Mouse (Mus musculus) hindbrain, embryonic 12.5 days (tissue): Measurements from ENCODE around the gene E2f2. TPM values are rescaled to one million over a fixed set of nuclear protein-coding genes. Genes with fewer than 3 reads are reported as not detected.
A peak's percentile ranks its signal among the peaks of the same experiment; 100 is the strongest.

Experiments
- ATAC-seq: fragments of 200-750 bp; cut with Nextera tagmentation; 2 replicates; pipeline ENCODE4 v1.8.0; 2017; ENCODE audit warnings: moderate TSS enrichment; ENCODE audit not compliant: low FRiP score
- H3K27ac ChIP-seq: fragments of 300-500 bp; sonication (generic); 2 replicates; pipeline ENCODE4 v1.5.1; 2016; ENCODE audit warnings: mild to moderate bottlenecking
- H3K27me3 ChIP-seq: fragments of 300-500 bp; sonication (generic); 2 replicates; pipeline ENCODE4 v1.6.1; 2016; ENCODE audit warnings: mild to moderate bottlenecking
- H3K36me3 ChIP-seq: fragments of 300-500 bp; sonication (generic); 2 replicates; pipeline ENCODE4 v1.6.1; 2016; ENCODE audit warnings: mild to moderate bottlenecking
- H3K4me1 ChIP-seq: fragments of 300-500 bp; sonication (generic); 2 replicates; pipeline ENCODE4 v1.6.1; 2016
- H3K4me2 ChIP-seq: fragments of 300-500 bp; sonication (generic); replicated peaks from 2 replicates; pipeline ENCODE4 v1.6.1; 2016; ENCODE audit warnings: mild to moderate bottlenecking
- H3K4me3 ChIP-seq: fragments of 300-500 bp; sonication (generic); 2 replicates; pipeline ENCODE4 v1.5.1; 2016; ENCODE audit warnings: mild to moderate bottlenecking
- H3K9ac ChIP-seq: fragments of 300-500 bp; sonication (generic); 2 replicates; pipeline ENCODE4 v1.6.1; 2016; ENCODE audit warnings: mild to moderate bottlenecking, moderate library complexity
- H3K9me3 ChIP-seq: fragments of 300-500 bp; sonication (generic); replicated peaks from 2 replicates; pipeline ENCODE4 v1.6.1; 2016; ENCODE audit warnings: mild to moderate bottlenecking
- WGBS: fragments of 180-500 bp; shearing (Covaris S2); methylation state at CpG from one replicate; pipeline ENCODE4 v1.1.7; 2016; 5-methylcytosine and 5-hydroxymethylcytosine counted together
- polyA plus RNA-seq: library from polyadenylated mRNA; unstranded; fragments of >200 nt; fragmentation: Nextera tagmentation; extraction: Ambion mirVana; gene quantifications from 2 replicates; pipeline ENCODE4 v1.2.1, GENCODE M21; 2016

Gene E2f2
- polyA plus RNA-seq, 1 experiment from 2014 or later, result 7.0 TPM

- Histone ChIP-seq H3K27me3 (no peaks in the 10 kb centered on the region), H3K36me3 (no peaks in the 10 kb centered on the region), H3K9me3 (no peaks in the 10 kb centered on the region), H3K4me3 (no peak overlapping the region), H3K27ac (no peak overlapping the region), H3K4me2 (no peak overlapping the region), H3K9ac (no peak overlapping the region), H3K4me1 (peaks cover 4% of the 10 kb centered on the region)
- ATAC-seq, result no peak
- 78% methylated on average over 3 of the region's 3 CpGs for WGBS
Measured at GRCm38 (mm10) chr4:136167701-136168100, 4.5 kb upstream of the E2f2 start.

- no peak overlapping the region for H3K4me3 ChIP-seq
- H3K4me2 ChIP-seq, result no peak overlapping the region
- H3K36me3 ChIP-seq, result no peaks in the 10 kb centered on the region
- no peaks in the 10 kb centered on the region; the same call in 1 of the 2 replicates for H3K27me3 ChIP-seq
- WGBS, result 83% methylated on average over 4 of the region's 4 CpGs
- no peaks in the 10 kb centered on the region for H3K9me3 ChIP-seq
- peaks cover 27% of the 10 kb centered on the region for H3K4me1 ChIP-seq
- no peak overlapping the region for H3K9ac ChIP-seq
- no peak for ATAC-seq
- no peak overlapping the region for H3K27ac ChIP-seq
Measured at GRCm38 (mm10) chr4:136170401-136170800, 1.8 kb upstream of the E2f2 start.

DNA sequence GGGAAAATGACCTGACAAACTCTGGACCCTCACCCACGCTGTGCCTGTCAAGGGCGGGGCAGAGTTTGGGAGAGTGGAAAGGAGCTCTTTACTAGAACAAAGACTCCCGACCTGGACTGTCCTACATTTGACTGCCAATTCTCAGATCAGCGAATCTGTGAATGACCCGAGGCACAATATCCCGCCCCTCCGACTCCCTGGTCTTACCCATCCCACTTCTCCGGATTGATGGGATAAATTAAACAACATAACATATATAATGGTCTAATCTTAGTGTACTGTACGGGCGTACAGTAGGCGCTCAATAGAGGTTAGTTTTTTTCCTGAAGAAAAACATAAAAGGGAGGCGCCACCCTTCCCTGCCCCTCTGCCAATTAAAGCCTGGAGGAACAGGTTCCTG lies 739 bp upstream of the E2f2 start:
- Histone ChIP-seq H3K27me3 (no peaks in the 10 kb centered on the region; the same call in 1 of the 2 replicates), H3K27ac (no peak overlapping the region), H3K9ac (peak overlapping the region; percentile 63; the same call in 1 of the 2 replicates), H3K4me2 (peak overlapping the region; percentile 100), H3K36me3 (no peaks in the 10 kb centered on the region), H3K9me3 (no peaks in the 10 kb centered on the region), H3K4me1 (peaks cover 33% of the 10 kb centered on the region), H3K4me3 (peak overlapping the region; percentile 68)
- ATAC-seq, result no peak; the same call in 1 of the 2 replicates
- WGBS, result 20% methylated on average over 12 of the region's 12 CpGs

DNA sequence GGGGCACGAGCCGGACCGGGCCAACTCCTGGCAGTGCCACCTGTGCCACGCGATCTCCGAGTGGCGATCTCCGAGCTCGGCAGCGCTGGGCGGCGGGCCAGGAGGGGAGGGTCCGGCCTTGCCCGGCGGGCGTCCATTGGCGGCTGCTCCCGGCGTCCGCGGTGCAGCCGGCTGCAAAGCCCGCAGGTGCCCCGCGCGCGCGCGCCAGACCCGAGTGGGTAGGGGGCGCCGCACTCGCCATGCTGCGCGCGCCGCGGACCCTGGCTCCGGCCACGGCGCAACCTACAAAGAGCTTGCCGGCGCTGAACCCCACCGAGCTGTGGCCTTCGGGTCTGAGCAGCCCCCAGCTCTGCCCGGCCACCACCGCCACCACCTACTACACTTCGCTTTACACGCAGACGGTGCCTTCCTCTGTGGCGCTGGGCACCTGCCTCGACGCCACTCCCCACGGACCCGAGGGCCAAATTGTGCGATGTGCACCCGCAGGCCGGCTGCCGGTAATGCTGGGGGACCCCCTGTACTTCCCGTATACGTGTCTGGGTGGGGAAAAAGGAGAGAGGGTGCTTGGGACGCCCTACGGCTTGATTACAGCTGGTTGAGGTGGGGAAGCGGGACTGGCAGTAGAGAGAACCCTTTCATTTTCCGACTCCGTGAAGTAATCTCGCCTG lies 482 bp downstream of the E2f2 start:
- peak overlapping the region; percentile 7; the same call in 1 of the 2 replicates for H3K27ac ChIP-seq
- H3K4me1 ChIP-seq, result peaks cover 45% of the 10 kb centered on the region
- under 1% methylated on average over 56 of the region's 67 CpGs for WGBS
- no peaks in the 10 kb centered on the region for H3K36me3 ChIP-seq
- no peaks in the 10 kb centered on the region; the same call in 1 of the 2 replicates for H3K27me3 ChIP-seq
- peak overlapping the region; percentile 74 for H3K9ac ChIP-seq
- ATAC-seq, result no peak
- peak overlapping the region; percentile 100 for H3K4me2 ChIP-seq
- no peaks in the 10 kb centered on the region for H3K9me3 ChIP-seq
- H3K4me3 ChIP-seq, result peak overlapping the region; percentile 68

DNA sequence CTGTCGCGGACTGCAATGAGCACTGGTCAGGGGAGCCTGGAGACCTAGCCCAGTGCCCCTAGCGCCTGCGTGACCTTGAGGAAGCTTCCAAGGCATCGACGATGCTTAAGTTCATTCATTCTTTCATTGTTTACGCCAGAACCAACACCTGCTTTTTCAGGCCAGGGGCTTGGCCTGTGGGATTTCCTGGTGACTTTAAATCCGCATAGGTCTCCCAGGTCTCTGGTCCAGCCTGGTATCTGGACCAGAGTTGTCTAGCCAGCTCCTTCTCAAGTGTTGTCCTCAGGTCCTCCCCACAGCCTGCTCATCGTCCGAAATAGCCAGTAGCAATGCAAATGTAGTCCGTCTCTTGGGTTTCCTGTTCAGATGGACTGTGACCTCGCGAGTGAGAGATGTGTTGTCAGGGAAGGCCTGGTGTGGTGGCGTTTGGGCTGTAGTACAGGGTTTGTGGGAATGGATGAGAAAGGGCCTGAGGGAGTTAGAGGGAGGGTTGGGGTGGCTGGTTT lies 1.1 kb downstream of the E2f2 start:
- ATAC-seq, result no peak
- H3K36me3 ChIP-seq, result no peaks in the 10 kb centered on the region
- peak overlapping the region; percentile 68 for H3K4me3 ChIP-seq
- no peaks in the 10 kb centered on the region; the same call in 1 of the 2 replicates for H3K27me3 ChIP-seq
- no peaks in the 10 kb centered on the region for H3K9me3 ChIP-seq
- peak overlapping the region; percentile 7; the same call in 1 of the 2 replicates for H3K27ac ChIP-seq
- 4% methylated on average over 14 of the region's 14 CpGs for WGBS
- H3K4me1 ChIP-seq, result peaks cover 50% of the 10 kb centered on the region
- peak overlapping the region; percentile 74 for H3K9ac ChIP-seq
- H3K4me2 ChIP-seq, result peak overlapping the region; percentile 100

DNA sequence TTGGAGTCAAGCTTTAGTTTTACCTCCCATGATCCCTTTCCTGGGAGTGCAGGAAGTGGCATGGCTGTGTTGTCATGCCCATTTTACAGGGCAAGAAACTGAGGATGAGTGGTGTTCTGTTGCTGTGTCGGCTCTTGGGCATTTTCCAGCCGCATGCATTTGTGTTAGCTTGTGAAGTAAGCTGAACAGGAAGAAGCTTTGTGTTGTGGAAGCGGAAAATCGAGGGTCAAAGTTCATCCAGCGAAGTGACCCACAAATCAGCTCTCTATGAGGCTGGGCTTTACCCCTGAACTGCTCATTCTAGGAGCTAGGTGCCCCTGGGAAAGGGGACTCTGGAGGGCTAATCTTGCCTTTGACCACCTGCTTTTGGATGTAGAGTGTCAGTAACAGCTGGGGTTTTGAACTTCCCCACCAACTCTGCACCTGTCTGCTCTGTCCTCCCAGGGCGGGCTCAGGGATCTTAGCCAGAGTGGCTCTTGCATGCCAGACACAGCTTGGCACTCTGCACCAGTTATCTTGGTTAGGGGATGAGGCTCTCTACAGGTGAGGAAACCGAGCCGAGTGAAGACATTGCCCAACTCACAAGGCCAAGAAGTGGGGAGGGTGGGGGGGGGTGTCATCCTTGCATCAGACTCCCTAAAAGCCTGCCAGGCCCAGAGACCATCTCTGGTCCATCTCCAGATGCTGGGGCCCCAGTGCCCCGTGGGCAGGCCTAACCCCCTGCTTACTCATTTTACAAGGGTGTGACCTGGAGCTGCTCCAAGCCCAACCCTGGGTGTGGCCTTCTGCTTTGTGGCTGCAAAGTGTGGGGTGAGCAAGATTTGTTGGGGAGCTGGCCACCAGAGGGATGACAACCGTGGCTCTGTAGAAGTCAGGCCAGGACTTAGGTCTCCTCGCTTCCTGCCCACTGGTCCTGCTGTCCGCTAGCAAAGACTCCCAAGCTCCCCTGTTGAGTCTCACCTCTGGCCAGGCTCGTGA lies 2.3 kb downstream of the E2f2 start:
- H3K27ac ChIP-seq, result no peak overlapping the region
- peak overlapping the region; percentile 100 for H3K4me2 ChIP-seq
- H3K9me3 ChIP-seq, result no peaks in the 10 kb centered on the region
- H3K9ac ChIP-seq, result no peak overlapping the region
- WGBS, result 68% methylated on average over 13 of the region's 13 CpGs
- no peak for ATAC-seq
- H3K4me1 ChIP-seq, result peaks cover 50% of the 10 kb centered on the region
- H3K27me3 ChIP-seq, result no peaks in the 10 kb centered on the region; the same call in 1 of the 2 replicates
- no peaks in the 10 kb centered on the region for H3K36me3 ChIP-seq
- 0 out of 2 replicates have a peak overlapping the region, but pooled peaks have one; percentile 68 for H3K4me3 ChIP-seq

GRCm38 (mm10) chr4:136176022-136176552 lies 3.9 kb downstream of the E2f2 start:
- no peak overlapping the region for H3K4me3 ChIP-seq
- H3K9ac ChIP-seq, result peak overlapping the region; percentile 42; the same call in 1 of the 2 replicates
- whole genome bisulfite sequencing, result 68% methylated on average over 10 of the region's 10 CpGs

DNA sequence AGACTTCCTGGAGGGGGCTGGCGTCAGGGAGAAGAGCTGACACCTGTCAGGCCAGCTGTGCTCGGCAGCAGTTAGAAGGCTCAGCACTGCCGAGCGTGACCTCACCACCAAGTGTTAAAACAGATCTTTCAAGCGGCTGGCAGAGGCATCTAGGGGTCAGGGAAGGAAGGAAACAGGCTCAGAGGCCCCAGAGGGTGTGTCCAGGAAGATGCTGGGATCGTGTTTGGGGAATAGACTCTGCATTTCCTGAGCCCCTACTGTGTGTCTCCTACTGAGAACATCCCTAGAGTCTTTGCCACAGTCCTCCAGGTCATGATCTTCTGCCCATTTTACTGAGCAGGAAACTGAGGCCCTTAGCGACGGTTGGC lies 5.0 kb downstream of the E2f2 start:
- peaks cover 63% of the 10 kb centered on the region for H3K4me1 ChIP-seq
- 0 out of 2 replicates have a peak overlapping the region, but pooled peaks have one; percentile 42 for H3K9ac ChIP-seq
- no peaks in the 10 kb centered on the region for H3K36me3 ChIP-seq
- peak overlapping the region; percentile 17; the same call in 1 of the 2 replicates for H3K4me2 ChIP-seq
- no peaks in the 10 kb centered on the region; the same call in 1 of the 2 replicates for H3K27me3 ChIP-seq
- no peaks in the 10 kb centered on the region for H3K9me3 ChIP-seq
- H3K27ac ChIP-seq, result peak overlapping the region; percentile 77
- ATAC-seq, result no peak; the same call in 1 of the 2 replicates
- WGBS, result 38% methylated on average over 8 of the region's 8 CpGs
- no peak overlapping the region for H3K4me3 ChIP-seq

More at GRCm38 (mm10) chr4:136176022-136176552, 3.9 kb downstream of the E2f2 start:
- H3K27ac ChIP-seq, result no peak overlapping the region
- no peaks in the 10 kb centered on the region; the same call in 1 of the 2 replicates for H3K27me3 ChIP-seq
- no peak overlapping the region for H3K4me2 ChIP-seq
- no peaks in the 10 kb centered on the region for H3K9me3 ChIP-seq
- H3K36me3 ChIP-seq, result no peaks in the 10 kb centered on the region
- no peak for ATAC-seq
- peaks cover 66% of the 10 kb centered on the region for H3K4me1 ChIP-seq

DNA sequence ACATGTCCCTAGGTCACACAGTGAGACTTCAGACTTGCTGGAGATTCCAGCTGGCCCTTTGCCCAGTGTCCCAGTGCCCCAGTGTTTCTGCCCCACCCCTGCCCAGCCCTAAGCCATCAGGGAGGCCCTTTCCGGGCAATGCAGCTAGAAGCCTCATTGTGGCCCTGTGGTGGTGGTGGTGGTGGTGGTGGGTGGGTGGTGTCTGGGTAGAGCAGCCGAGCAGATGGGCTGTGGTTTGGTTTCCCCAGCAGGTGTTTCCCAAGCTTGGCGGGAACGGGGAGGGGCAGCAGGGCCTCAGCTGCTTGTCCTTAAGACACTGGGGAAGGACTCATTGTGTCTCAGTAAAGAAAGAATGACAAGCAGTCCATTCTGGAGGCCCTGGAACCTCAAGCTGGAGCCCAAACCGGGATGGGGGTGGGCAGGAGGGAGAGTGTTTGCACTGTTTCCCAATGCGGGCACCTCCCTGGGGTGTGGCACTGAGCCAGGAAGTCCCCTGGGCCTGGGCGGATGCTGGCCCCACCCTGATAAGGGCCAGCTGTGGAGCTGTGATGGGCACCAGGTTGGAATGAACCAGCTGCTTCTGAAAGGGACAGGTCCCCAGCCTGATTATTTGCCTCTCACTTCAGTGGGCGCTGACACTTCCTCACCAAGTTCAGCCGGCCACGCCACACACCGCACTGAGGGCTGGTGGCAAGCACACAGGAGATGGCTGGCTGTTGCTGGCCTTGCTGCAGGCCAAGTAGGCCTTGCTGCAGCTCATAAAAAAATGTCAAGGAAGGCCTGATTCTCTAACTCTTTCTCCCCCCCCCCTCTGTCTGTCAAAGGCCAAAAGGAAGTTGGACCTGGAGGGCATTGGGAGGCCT lies 5.6 kb downstream of the E2f2 start:
- Histone ChIP-seq H3K9ac (no peak overlapping the region), H3K4me1 (peaks cover 61% of the 10 kb centered on the region)

GRCm38 (mm10) chr4:136178475-136178921 lies 6.3 kb downstream of the E2f2 start:
- H3K4me1 ChIP-seq, result peaks cover 55% of the 10 kb centered on the region
- no peak overlapping the region for H3K4me3 ChIP-seq
- H3K9ac ChIP-seq, result no peak overlapping the region
- WGBS, result 88% methylated on average over 12 of the region's 12 CpGs
- H3K36me3 ChIP-seq, result no peaks in the 10 kb centered on the region
- H3K27me3 ChIP-seq, result no peaks in the 10 kb centered on the region; the same call in 1 of the 2 replicates
- ATAC-seq, result no peak
- no peaks in the 10 kb centered on the region for H3K9me3 ChIP-seq
- no peak overlapping the region for H3K4me2 ChIP-seq
- H3K27ac ChIP-seq, result peak overlapping the region; percentile 77

More for the DNA sequence above, 5.6 kb downstream of the E2f2 start:
- 50% methylated on average over 11 of the region's 11 CpGs for WGBS
- Histone ChIP-seq H3K4me3 (no peak overlapping the region), H3K36me3 (no peaks in the 10 kb centered on the region), H3K9me3 (no peaks in the 10 kb centered on the region), H3K27me3 (no peaks in the 10 kb centered on the region; the same call in 1 of the 2 replicates), H3K27ac (peak overlapping the region; percentile 77), H3K4me2 (0 out of 2 replicates have a peak overlapping the region, but pooled peaks have one; percentile 17)
- ATAC-seq, result peak; percentile 46

DNA sequence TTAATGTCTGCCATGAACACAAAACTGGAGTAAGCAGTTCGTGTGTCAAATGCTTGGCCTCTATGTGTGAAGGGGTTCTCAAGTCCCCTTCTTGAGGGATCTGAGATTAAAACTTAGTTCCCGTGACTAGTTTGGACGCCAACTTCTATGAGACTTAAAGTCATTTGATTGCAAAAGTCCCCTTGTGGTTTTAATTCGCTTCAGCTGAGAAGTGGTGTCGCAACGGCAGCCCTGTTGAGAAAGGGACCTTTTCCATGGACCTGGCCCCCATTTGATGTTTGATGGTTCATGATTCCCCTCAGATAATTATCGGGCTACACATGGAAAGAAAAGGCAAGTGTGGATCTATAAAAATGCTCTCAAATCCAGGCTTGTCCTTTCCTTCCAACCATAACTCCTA lies 7.3 kb downstream of the E2f2 start:
- no peak for ATAC-seq
- Histone ChIP-seq H3K9me3 (no peaks in the 10 kb centered on the region), H3K27me3 (no peaks in the 10 kb centered on the region), H3K36me3 (no peaks in the 10 kb centered on the region), H3K4me2 (peak overlapping the region; percentile 54), H3K4me1 (peaks cover 46% of the 10 kb centered on the region), H3K4me3 (no peak overlapping the region), H3K9ac (no peak overlapping the region), H3K27ac (no peak overlapping the region)
- 88% methylated on average over 7 of the region's 7 CpGs for WGBS
